Mouse (Mus musculus) erythroblast, embryonic 14.5 days (primary cell): ENCODE data around the gene Rhbdf1.

Experiments
- GATA1 ChIP-seq: IDR thresholded peaks from 2 replicates; pipeline ENCODE4 v1.6.1; 2012; ENCODE audit warnings: low read length, inconsistent platforms, mixed read lengths
- TAL1 ChIP-seq: IDR thresholded peaks from 3 replicates; pipeline ENCODE4 v1.6.1; 2012; ENCODE audit warnings: low read length, inconsistent platforms, mixed read lengths

DNA sequence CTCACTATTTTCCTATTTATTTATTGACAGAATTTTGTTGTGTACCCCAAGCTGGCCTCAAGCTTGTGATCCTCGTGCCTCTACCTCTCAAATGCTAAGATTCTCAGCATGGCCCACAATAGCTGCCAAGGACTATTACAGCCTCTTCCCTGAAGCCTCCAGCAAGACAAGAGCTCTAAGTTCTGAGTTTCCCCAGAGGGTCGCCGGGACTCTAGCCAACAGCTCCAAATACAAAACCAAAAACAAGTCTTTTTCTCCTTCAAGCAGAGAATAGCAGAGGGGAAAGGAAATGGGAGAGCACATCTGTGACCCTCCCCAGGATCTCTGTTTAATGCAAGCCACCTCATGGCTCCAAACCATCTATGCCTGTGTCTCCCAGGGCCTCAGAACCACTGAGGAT, 22.0 kb upstream of the Rhbdf1 start:
- no peak for TF ChIP-seq TAL1
- no peak for TF ChIP-seq GATA1
